Mouse (Mus musculus) ES-E14 (cell line): Measurements from ENCODE around the gene Ripor2. TPM values are rescaled to one million over a fixed set of nuclear protein-coding genes. Genes with fewer than 3 reads are reported as not detected.

Source experiments
- DNase-seq: peaks from one replicate; pipeline ENCODE4 v3.0.0-alpha.2; 2013; ENCODE audit warnings: low read depth, low spot score
- H3K27ac ChIP-seq: 2 replicates; pipeline ENCODE4 v1.5.1; 2012; ENCODE audit warnings: low read depth, mild to moderate bottlenecking, low read length, moderate library complexity, mixed read lengths; ENCODE audit not compliant: poor library complexity, insufficient read depth, severe bottlenecking
- H3K36me3 ChIP-seq: 2 replicates; pipeline ENCODE4 v1.6.1; 2012; ENCODE audit warnings: mild to moderate bottlenecking, low read length, moderate library complexity, mixed read lengths; ENCODE audit not compliant: control insufficient read depth, poor library complexity, insufficient read depth, severe bottlenecking
- H3K4me1 ChIP-seq, 2 experiments: fragments of 150-350 bp in 1 of 2; sonication (generic) in 1 of 2; 2 replicates each; pipeline ENCODE4 v1.6.1; 2012; ENCODE audit warnings: low read length in 2 of 2, mild to moderate bottlenecking in 1 of 2, mixed read lengths in 1 of 2; ENCODE audit not compliant: control insufficient read depth in 2 of 2, insufficient read depth in 2 of 2, poor library complexity in 1 of 2
- H3K4me3 ChIP-seq, 2 experiments: fragments of 150-350 bp in 1 of 2; sonication (generic) in 1 of 2; 2 replicates each; pipeline ENCODE4 v1.5.1; 2012; ENCODE audit warnings: low read length in 2 of 2, low read depth in 1 of 2, mild to moderate bottlenecking in 1 of 2, mixed read lengths in 1 of 2; ENCODE audit not compliant: insufficient read depth in 1 of 2, poor library complexity in 1 of 2, severe bottlenecking in 1 of 2
- H3K9ac ChIP-seq: 2 replicates; pipeline ENCODE4 v1.6.1; 2012; ENCODE audit warnings: low read depth, mild to moderate bottlenecking, low read length, mixed read lengths; ENCODE audit not compliant: poor library complexity, insufficient read depth, severe bottlenecking
- H3K9me3 ChIP-seq: fragments of 150-350 bp; sonication (generic); 2 replicates; pipeline ENCODE4 v1.6.1; 2012; ENCODE audit warnings: low read depth, mild to moderate bottlenecking, low read length; ENCODE audit not compliant: control insufficient read depth, insufficient read depth
- CHD2 ChIP-seq: IDR thresholded peaks from 2 replicates; pipeline ENCODE4 v1.6.1; 2014; ENCODE audit warnings: mild to moderate bottlenecking, low read depth, low read length, inconsistent platforms
- HCFC1 ChIP-seq: IDR thresholded peaks from 2 replicates; pipeline ENCODE4 v1.6.1; 2012; ENCODE audit warnings: low read length, inconsistent platforms, borderline replicate concordance; ENCODE audit not compliant: insufficient read depth
- MAFK ChIP-seq: IDR thresholded peaks from 2 replicates; pipeline ENCODE4 v1.6.1; 2014; ENCODE audit warnings: mild to moderate bottlenecking, low read depth, low read length, inconsistent platforms; ENCODE audit not compliant: insufficient read depth
- ZC3H11A ChIP-seq: IDR thresholded peaks from 2 replicates; pipeline ENCODE4 v1.6.1; 2012; ENCODE audit warnings: low read depth, mild to moderate bottlenecking, inconsistent platforms, low read length, borderline replicate concordance
- ZNF384 ChIP-seq: IDR thresholded peaks from 2 replicates; pipeline ENCODE4 v1.6.1; 2012; ENCODE audit warnings: low read depth, low read length, inconsistent platforms
- in situ Hi-C, 2 experiments: fragments of 600-800 bp; cut with MboI; formaldehyde crosslinking; loops; one replicate each; pipeline ENCODE4 v1.15.1; 2025; ENCODE audit warnings: low sequenced_read_pairs in 2 of 2, inconsistent platforms in 1 of 2; ENCODE audit not compliant: unreplicated experiment in 2 of 2
- total RNA-seq: library from RNA; depleted of rRNA; stranded (reverse); fragments of 300-350 nt; gene quantifications from 2 replicates; pipeline ENCODE4 v1.2.3, GENCODE M21; 2012

The Ripor2 gene
- total RNA-seq, 1 experiment, result 0.71 TPM

DNA sequence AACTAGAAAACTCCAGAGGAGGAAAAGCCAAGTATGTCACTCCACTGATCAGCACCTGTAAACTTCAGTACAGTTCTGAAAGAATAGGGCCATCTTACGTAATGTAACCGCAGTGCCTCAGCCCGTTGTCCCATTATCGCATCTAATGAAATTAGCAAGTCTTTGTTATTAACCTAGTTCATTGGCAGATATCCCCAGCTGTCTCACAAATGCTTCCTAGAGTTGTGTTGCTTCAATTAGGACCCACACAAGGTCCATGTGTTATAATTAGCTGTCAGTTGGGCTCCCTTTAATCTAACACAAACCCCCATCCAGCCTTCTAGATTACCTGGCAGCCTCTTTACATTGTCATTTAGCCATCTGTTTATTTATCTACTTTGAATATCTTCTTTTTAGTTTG lies 99.0 kb downstream of the Ripor2 start:
- no peaks in the 10 kb centered on the region for H3K9me3 ChIP-seq
- H3K36me3 ChIP-seq, result no peaks in the 10 kb centered on the region
- no peaks in the 10 kb centered on the region for H3K4me1 ChIP-seq
- no peak overlapping the region for H3K9ac ChIP-seq
- DNase-seq, result no peak
- no peak overlapping the region for H3K27ac ChIP-seq
- in situ Hi-C loops, result loop anchor here (10.0 to 25.0 kb wide), 2 partner anchors 186 to 194 kb away; no protein-coding TSS in a partner anchor
- H3K4me3 ChIP-seq, result no peak overlapping the region
- TF ChIP-seq ZNF384 (no peak), CHD2 (no peak), HCFC1 (no peak), ZC3H11A (no peak), MAFK (no peak)

DNA sequence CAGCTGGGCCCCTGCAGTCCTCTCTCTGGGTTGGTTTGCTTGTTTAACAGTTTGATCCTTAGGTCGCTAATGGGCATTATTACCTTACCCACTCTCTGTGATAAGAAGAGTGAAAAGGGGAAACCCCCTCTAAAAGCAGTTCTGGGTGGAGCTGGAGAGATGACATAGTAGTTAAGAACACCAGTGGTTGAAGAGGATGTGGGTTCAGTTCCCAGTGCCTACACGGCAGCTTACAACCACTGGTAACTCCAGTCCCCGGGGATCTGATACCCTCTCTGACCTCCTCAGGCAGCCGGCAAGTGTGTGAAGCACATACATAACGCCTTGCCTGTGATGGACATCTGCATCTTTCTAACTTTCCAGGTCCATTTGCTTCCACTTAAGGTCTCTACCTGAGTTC lies 100.4 kb downstream of the Ripor2 start:
- Histone ChIP-seq H3K4me1 (no peaks in the 10 kb centered on the region), H3K4me3 (no peak overlapping the region), H3K27ac (no peak overlapping the region), H3K9ac (no peak overlapping the region), H3K9me3 (no peaks in the 10 kb centered on the region), H3K36me3 (no peaks in the 10 kb centered on the region)
- DNase-seq, result no peak
- TF ChIP-seq HCFC1, result no peak
- no peak for TF ChIP-seq MAFK
- TF ChIP-seq ZC3H11A, result no peak
- TF ChIP-seq CHD2, result no peak
- TF ChIP-seq ZNF384, result no peak
- in situ Hi-C loops, result loop anchor here (10.0 to 25.0 kb wide), 2 partner anchors 188 to 195 kb away; no protein-coding TSS in a partner anchor

DNA sequence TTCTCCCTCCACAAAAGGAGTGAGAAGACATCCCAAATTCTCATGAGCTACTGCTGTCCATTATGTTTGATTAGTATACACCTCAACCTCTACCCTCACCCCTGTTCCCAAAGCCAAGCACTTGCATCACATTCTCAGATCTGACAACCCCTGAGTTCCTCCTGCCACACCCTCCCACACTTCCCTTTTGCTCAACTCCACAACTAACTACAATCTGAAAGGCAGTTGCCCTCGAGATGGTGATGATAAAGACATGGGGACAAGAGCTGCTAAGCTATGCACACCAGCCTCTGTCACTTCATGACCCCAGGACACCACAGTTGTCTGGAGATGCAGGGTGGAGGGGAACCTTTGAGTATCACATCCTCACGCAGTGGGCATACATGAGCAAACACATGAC lies 102.5 kb downstream of the Ripor2 start:
- Histone ChIP-seq H3K9me3 (no peaks in the 10 kb centered on the region), H3K27ac (no peak overlapping the region), H3K4me1 (no peaks in the 10 kb centered on the region), H3K4me3 (no peak overlapping the region), H3K9ac (no peak overlapping the region), H3K36me3 (no peaks in the 10 kb centered on the region)
- TF ChIP-seq MAFK (no peak), HCFC1 (no peak), ZC3H11A (no peak), ZNF384 (no peak), CHD2 (no peak)
- in situ Hi-C loops, result loop anchor here (10.0 to 25.0 kb wide), 2 partner anchors 190 to 197 kb away; no protein-coding TSS in a partner anchor
- no peak for DNase-seq

DNA sequence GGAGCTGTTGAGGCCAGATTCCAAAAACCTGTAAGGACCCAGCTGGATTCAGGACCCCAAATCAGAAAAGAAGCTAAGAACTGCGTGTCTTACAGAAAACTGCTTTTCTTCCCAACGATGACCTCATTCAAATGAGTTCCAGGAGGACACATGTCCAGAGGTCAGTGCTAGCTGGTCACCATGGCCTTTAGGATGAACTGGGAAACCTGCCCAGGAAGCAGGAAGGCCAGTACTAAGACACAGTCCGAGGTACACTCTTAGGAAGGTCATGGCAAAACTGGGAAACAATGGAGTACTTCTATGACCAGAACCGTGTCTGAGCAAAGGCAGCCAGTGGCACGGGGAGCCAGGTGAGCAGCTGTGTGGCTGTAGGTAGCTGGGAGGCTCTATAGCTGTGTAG lies 103.9 kb downstream of the Ripor2 start:
- H3K27ac ChIP-seq, result no peak overlapping the region
- in situ Hi-C loops, result loop anchor here (10.0 to 25.0 kb wide), 2 partner anchors 191 to 199 kb away; no protein-coding TSS in a partner anchor

More for the DNA sequence above, 103.9 kb downstream of the Ripor2 start:
- no peaks in the 10 kb centered on the region for H3K9me3 ChIP-seq
- no peak overlapping the region for H3K9ac ChIP-seq
- DNase-seq, result no peak
- no peaks in the 10 kb centered on the region for H3K36me3 ChIP-seq
- H3K4me1 ChIP-seq, result no peaks in the 10 kb centered on the region
- no peak overlapping the region for H3K4me3 ChIP-seq
- TF ChIP-seq HCFC1 (no peak), CHD2 (no peak), MAFK (no peak), ZC3H11A (no peak)
